Mouse (Mus musculus): Measurements from ENCODE around the gene Ppm1h. TPM values are rescaled to one million over a fixed set of nuclear protein-coding genes. Genes with fewer than 3 reads are reported as not detected.

Ppm1h gene
- polyA plus RNA-seq, 1 experiment: 13.1 TPM

- no peak for TF ChIP-seq CTCF (IDR thresholded peaks at IDR 0.05; ENCODE audit: control insufficient read depth, insufficient read depth, low read length)
- TF ChIP-seq POLR2A (IDR thresholded peaks at IDR 0.05; ENCODE audit: borderline replicate concordance, control insufficient read depth, low read depth, low read length): no peak
- WGBS: 86% methylated on average over 10 of the region's 10 CpGs
- Histone ChIP-seq H3K4me3 (replicated peaks; ENCODE audit: control insufficient read depth, low read depth, low read length) (no peak overlapping the region), H3K27ac (ENCODE audit: control insufficient read depth, insufficient read depth, low read depth, low read length, poor library complexity) (no peak overlapping the region), H3K4me1 (ENCODE audit: control insufficient read depth, insufficient read depth, low read length) (no peaks in the 10 kb centered on the region)
Observed at GRCm38 (mm10) chr10:122939546-122939945, 261.0 kb downstream of the Ppm1h start.

GRCm38 (mm10) chr10:122942771-122943170 lies 264.2 kb downstream of the Ppm1h start:
- Histone ChIP-seq H3K4me3 (replicated peaks; ENCODE audit: control insufficient read depth, low read depth, low read length) (no peak overlapping the region), H3K4me1 (ENCODE audit: control insufficient read depth, insufficient read depth, low read length) (no peaks in the 10 kb centered on the region), H3K27ac (ENCODE audit: control insufficient read depth, insufficient read depth, low read depth, low read length, poor library complexity) (no peak overlapping the region)
- 87% methylated on average over 7 of the region's 7 CpGs for WGBS
- TF ChIP-seq CTCF (IDR thresholded peaks at IDR 0.05; ENCODE audit: control insufficient read depth, insufficient read depth, low read length) (no peak), POLR2A (IDR thresholded peaks at IDR 0.05; ENCODE audit: borderline replicate concordance, control insufficient read depth, low read depth, low read length) (no peak)

- 60% methylated on average over 6 of the region's 6 CpGs for WGBS
- Histone ChIP-seq H3K4me1 (ENCODE audit: control insufficient read depth, insufficient read depth, low read length) (no peaks in the 10 kb centered on the region), H3K27ac (ENCODE audit: control insufficient read depth, insufficient read depth, low read depth, low read length, poor library complexity) (no peak overlapping the region), H3K4me3 (replicated peaks; ENCODE audit: control insufficient read depth, low read depth, low read length) (no peak overlapping the region)
- TF ChIP-seq POLR2A (IDR thresholded peaks at IDR 0.05; ENCODE audit: borderline replicate concordance, control insufficient read depth, low read depth, low read length) (no peak), CTCF (IDR thresholded peaks at IDR 0.05; ENCODE audit: control insufficient read depth, insufficient read depth, low read length) (no peak)
Observed at GRCm38 (mm10) chr10:122943824-122944223, 265.3 kb downstream of the Ppm1h start.

GRCm38 (mm10) chr10:122944888-122945287 lies 266.3 kb downstream of the Ppm1h start:
- no peak overlapping the region for H3K4me3 ChIP-seq (replicated peaks; ENCODE audit: control insufficient read depth, low read depth, low read length)
- 28% methylated on average over 5 of the region's 5 CpGs for WGBS
- H3K4me1 ChIP-seq (ENCODE audit: control insufficient read depth, insufficient read depth, low read length): no peaks in the 10 kb centered on the region
- H3K27ac ChIP-seq (ENCODE audit: control insufficient read depth, insufficient read depth, low read depth, low read length, poor library complexity): no peak overlapping the region
- TF ChIP-seq POLR2A (IDR thresholded peaks at IDR 0.05; ENCODE audit: borderline replicate concordance, control insufficient read depth, low read depth, low read length) (no peak), CTCF (IDR thresholded peaks at IDR 0.05; ENCODE audit: control insufficient read depth, insufficient read depth, low read length) (no peak)

GRCm38 (mm10) chr10:122950966-122951365 lies 272.4 kb downstream of the Ppm1h start:
- WGBS: 89% methylated on average over 6 of the region's 6 CpGs
- TF ChIP-seq POLR2A (IDR thresholded peaks at IDR 0.05; ENCODE audit: borderline replicate concordance, control insufficient read depth, low read depth, low read length): no peak
- TF ChIP-seq CTCF (IDR thresholded peaks at IDR 0.05; ENCODE audit: control insufficient read depth, insufficient read depth, low read length): no peak
- Histone ChIP-seq H3K4me1 (ENCODE audit: control insufficient read depth, insufficient read depth, low read length) (no peaks in the 10 kb centered on the region), H3K4me3 (replicated peaks; ENCODE audit: control insufficient read depth, low read depth, low read length) (no peak overlapping the region), H3K27ac (ENCODE audit: control insufficient read depth, insufficient read depth, low read depth, low read length, poor library complexity) (no peak overlapping the region)

- H3K4me3 ChIP-seq (replicated peaks; ENCODE audit: control insufficient read depth, low read depth, low read length): no peak overlapping the region
- H3K27ac ChIP-seq (ENCODE audit: control insufficient read depth, insufficient read depth, low read depth, low read length, poor library complexity): no peak overlapping the region
- WGBS: 73% methylated on average over 9 of the region's 9 CpGs
- TF ChIP-seq POLR2A (IDR thresholded peaks at IDR 0.05; ENCODE audit: borderline replicate concordance, control insufficient read depth, low read depth, low read length) (no peak), CTCF (IDR thresholded peaks at IDR 0.05; ENCODE audit: control insufficient read depth, insufficient read depth, low read length) (no peak)
- H3K4me1 ChIP-seq (ENCODE audit: control insufficient read depth, insufficient read depth, low read length): no peaks in the 10 kb centered on the region
Observed at GRCm38 (mm10) chr10:122953576-122953975, 275.0 kb downstream of the Ppm1h start.

- H3K4me1 ChIP-seq (ENCODE audit: control insufficient read depth, insufficient read depth, low read length): no peaks in the 10 kb centered on the region
- TF ChIP-seq CTCF (IDR thresholded peaks at IDR 0.05; ENCODE audit: control insufficient read depth, insufficient read depth, low read length): no peak
- no peak for TF ChIP-seq POLR2A (IDR thresholded peaks at IDR 0.05; ENCODE audit: borderline replicate concordance, control insufficient read depth, low read depth, low read length)
- no peak overlapping the region for H3K27ac ChIP-seq (ENCODE audit: control insufficient read depth, insufficient read depth, low read depth, low read length, poor library complexity)
- 65% methylated on average over 2 of the region's 2 CpGs for WGBS
- H3K4me3 ChIP-seq (replicated peaks; ENCODE audit: control insufficient read depth, low read depth, low read length): no peak overlapping the region
Observed at GRCm38 (mm10) chr10:122957918-122958317, 279.4 kb downstream of the Ppm1h start.

GRCm38 (mm10) chr10:122958699-122959098 lies 280.1 kb downstream of the Ppm1h start:
- no peaks in the 10 kb centered on the region for H3K4me1 ChIP-seq (ENCODE audit: control insufficient read depth, insufficient read depth, low read length)
- no peak overlapping the region for H3K4me3 ChIP-seq (replicated peaks; ENCODE audit: control insufficient read depth, low read depth, low read length)
- TF ChIP-seq CTCF (IDR thresholded peaks at IDR 0.05; ENCODE audit: control insufficient read depth, insufficient read depth, low read length) (no peak), POLR2A (IDR thresholded peaks at IDR 0.05; ENCODE audit: borderline replicate concordance, control insufficient read depth, low read depth, low read length) (no peak)
- WGBS: 83% methylated on average over 5 of the region's 5 CpGs
- no peak overlapping the region for H3K27ac ChIP-seq (ENCODE audit: control insufficient read depth, insufficient read depth, low read depth, low read length, poor library complexity)

- Histone ChIP-seq H3K4me3 (replicated peaks; ENCODE audit: control insufficient read depth, low read depth, low read length) (no peak overlapping the region), H3K4me1 (ENCODE audit: control insufficient read depth, insufficient read depth, low read length) (no peaks in the 10 kb centered on the region), H3K27ac (ENCODE audit: control insufficient read depth, insufficient read depth, low read depth, low read length, poor library complexity) (no peak overlapping the region)
- 85% methylated on average over 16 of the region's 16 CpGs for WGBS
- TF ChIP-seq CTCF (IDR thresholded peaks at IDR 0.05; ENCODE audit: control insufficient read depth, insufficient read depth, low read length): no peak
- no peak for TF ChIP-seq POLR2A (IDR thresholded peaks at IDR 0.05; ENCODE audit: borderline replicate concordance, control insufficient read depth, low read depth, low read length)
Observed at GRCm38 (mm10) chr10:122960216-122960615, 281.7 kb downstream of the Ppm1h start.

All from bone marrow, adult 2 months (tissue).